Mouse (Mus musculus) kidney, postnatal 4 days (tissue): Measurements from ENCODE around the gene Pex13.
A peak's percentile ranks its signal among the peaks of the same experiment; 100 is the strongest.
"Not testable (repeated sequence)": the region's sequence is repeated elsewhere in the genome, so short reads cannot be mapped to it uniquely, and the experiment has no call there.

Experiments
- DNase-seq, 2 experiments: peaks; one replicate each; pipeline ENCODE4 v3.0.0; 2021; ENCODE audit warnings: mixed read lengths in 2 of 2

Pex13 gene

DNA sequence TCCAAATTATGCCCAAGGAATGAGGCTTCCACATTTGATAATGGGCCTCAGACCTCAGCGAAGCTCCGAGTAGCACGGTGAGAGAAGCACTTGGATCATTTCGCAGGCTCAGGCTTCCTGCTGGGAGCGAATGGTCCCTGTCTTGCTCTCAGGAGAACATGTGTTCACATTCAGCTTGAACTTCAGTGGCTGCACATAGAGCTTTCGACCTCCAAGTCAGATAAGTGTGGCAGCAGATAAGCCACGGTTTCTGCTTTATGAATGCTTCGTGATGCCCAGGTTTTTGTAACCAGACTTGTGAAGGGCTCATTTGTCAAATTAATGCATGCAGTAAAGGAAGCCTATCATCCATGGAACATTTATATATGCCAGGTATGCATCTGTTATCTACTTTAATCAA is 31.2 kb downstream of the Pex13 start:
- no peak for DNase-seq

- no peak for DNase-seq
These were observed 31.9 kb downstream of the Pex13 start for GRCm38 (mm10) chr11:23633879-23634215.

DNA sequence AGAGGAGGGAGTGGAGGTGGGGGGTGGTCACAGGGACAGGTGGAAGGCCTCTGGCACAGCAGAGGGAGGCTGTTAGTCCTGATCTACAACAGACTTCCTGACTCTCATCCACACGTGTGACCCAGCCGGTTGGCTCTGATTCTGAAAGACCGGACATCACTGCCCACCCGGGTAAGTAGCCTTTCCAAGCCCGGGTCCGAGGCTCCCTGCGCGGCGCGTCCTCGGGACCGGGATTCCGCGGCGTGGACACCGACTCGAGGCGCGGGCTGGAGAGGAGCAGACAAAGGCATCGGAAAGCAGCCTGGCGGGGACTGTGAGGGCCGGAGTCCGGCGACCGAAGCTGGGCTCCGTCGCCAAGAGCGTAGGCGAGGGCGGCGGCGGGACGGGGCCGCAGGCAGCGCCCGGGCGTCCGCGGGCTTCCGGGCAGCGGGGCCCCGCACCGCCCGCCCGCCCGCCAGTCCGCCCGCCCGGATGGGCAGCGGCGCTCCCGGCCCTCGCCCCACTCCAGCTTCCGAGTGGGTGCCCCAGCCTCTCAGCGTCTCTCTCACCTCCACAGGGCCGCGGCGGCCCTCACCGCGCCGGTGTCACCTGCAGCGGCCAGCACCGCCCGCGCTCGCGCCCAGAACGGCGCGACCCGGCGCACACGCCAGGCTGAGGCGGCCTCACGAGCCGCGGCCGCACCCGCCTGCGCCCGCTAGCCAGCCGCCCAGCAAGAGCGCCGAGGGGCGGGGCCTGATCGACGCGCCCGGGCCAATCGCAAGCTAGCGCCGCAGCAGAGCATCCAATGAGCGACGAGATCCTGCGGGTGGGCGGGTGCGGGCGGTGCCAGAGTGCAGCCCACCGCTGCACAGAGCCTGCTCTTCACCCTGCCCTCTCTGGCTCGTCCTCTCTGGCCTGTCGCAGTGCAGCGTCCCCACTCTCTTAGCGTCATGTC is 32.5 kb downstream of the Pex13 start, which contains the start of gene 0610010F05Rik:
TSS of gene 0610010F05Rik (minus strand) at position 695 of the 934 bp plus-strand sequence.
- DNase-seq, result peak; percentile 88 to 93

DNA sequence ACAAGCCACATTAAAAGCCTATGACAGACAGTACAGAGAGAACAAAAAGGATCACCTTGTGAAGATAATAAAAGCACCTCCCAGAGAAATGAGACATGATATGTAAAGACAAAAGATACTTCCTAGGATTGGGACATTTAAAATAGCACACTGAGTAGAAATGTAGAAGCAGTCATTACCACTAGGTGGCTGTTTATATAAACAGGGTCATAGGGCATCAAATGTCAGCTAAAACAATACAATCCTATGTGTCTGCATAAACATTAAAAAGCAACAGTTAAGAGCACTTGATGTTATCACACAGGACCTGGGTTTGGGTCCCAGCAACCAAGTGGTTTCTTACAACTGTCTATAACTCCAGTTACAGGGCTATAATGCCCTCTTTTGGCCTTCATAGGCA is 35.1 kb downstream of the Pex13 start:
- no peak for DNase-seq

DNA sequence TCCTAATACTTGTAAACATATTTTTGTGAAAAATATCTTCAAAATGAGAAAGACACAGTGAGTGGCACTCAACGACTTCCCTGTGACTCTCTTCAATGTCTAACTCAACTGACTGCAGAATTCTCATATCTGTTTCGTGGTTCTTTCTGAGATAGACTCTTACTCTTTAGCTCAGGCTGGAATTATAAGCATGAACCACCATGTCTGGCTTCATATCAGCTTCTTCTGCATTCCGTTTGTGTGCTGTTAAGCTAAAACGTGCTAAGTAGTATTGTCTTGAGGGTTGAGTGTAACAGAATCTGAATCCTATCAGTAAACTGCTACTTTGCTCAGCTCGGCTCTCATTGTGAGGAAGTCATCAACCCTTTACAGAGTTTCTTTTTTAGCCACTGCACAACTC is 46.8 kb downstream of the Pex13 start:
- no peak for DNase-seq

DNA sequence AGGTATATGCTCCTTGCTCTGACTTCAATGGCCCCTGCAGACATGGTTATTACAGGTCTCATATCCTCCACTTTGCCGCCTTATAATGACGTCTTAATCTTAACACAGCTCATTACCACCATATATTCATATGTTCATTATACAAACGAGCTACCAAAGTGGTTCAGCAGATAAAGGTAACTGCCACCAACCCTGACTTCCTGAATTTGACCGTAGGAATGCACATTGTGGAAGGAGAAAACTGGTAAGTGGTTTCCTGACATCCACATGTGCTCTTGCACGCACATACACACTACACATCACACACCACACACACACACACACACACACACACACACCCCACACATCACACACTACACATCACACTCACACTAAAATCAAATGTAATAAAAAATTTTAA is 51.2 kb downstream of the Pex13 start:
- DNase-seq, result no peak

DNA sequence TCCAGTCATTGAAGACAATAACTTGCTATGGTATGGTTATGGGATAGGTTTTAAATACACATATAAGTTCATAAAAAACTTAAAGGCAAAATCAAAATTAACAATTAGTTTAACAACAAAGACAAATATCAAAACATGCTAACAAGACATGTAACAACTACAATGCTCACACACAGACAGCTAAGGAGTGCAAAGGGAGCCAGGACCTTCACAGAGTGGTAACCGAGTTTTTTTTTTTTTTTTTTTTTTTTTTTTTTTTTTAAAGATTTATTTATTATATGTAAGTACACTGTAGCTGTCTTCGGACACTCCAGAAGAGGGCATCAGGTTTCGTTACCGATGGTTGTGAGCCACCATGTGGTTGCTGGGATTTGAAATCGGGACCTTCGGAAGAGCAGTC is 58.5 kb downstream of the Pex13 start:
- not testable (repeated sequence) for DNase-seq
